Mouse (Mus musculus) embryonic facial prominence, embryonic 15.5 days (tissue): ENCODE data around the gene Eef1akmt3. TPM values are rescaled to one million over a fixed set of nuclear protein-coding genes. Genes with fewer than 3 reads are reported as not detected.
A peak's percentile ranks its signal among the peaks of the same experiment; 100 is the strongest.

Experiments used
- ATAC-seq: fragments of 200-750 bp; cut with Nextera tagmentation; 2 replicates; pipeline ENCODE4 v1.8.0; 2017; ENCODE audit warnings: low read depth, moderate TSS enrichment; ENCODE audit not compliant: insufficient number of reproducible peaks, low FRiP score, low TSS enrichment
- H3K27ac ChIP-seq: fragments of 300-500 bp; sonication (generic); replicated peaks from 2 replicates; pipeline ENCODE4 v1.5.1; 2015; ENCODE audit warnings: mild to moderate bottlenecking, inconsistent platforms
- H3K27me3 ChIP-seq: fragments of 300-500 bp; sonication (generic); 2 replicates; pipeline ENCODE4 v1.6.1; 2015; ENCODE audit warnings: inconsistent platforms
- H3K36me3 ChIP-seq: fragments of 300-500 bp; sonication (generic); 2 replicates; pipeline ENCODE4 v1.6.1; 2015; ENCODE audit warnings: mild to moderate bottlenecking, inconsistent platforms
- H3K4me1 ChIP-seq: fragments of 300-500 bp; sonication (generic); 2 replicates; pipeline ENCODE4 v1.6.1; 2015; ENCODE audit warnings: inconsistent platforms
- H3K4me2 ChIP-seq: fragments of 300-500 bp; sonication (generic); replicated peaks from 2 replicates; pipeline ENCODE4 v1.6.1; 2015; ENCODE audit warnings: mild to moderate bottlenecking, inconsistent platforms
- H3K4me3 ChIP-seq: fragments of 300-500 bp; sonication (generic); replicated peaks from 2 replicates; pipeline ENCODE4 v1.5.1; 2015; ENCODE audit warnings: mild to moderate bottlenecking, inconsistent platforms
- H3K9ac ChIP-seq: fragments of 300-500 bp; sonication (generic); 2 replicates; pipeline ENCODE4 v1.6.1; 2015; ENCODE audit warnings: inconsistent platforms
- H3K9me3 ChIP-seq: fragments of 300-500 bp; sonication (generic); replicated peaks from 2 replicates; pipeline ENCODE4 v1.6.1; 2016; ENCODE audit warnings: inconsistent platforms
- WGBS: fragments of 180-500 bp; shearing (Covaris S2); methylation state at CpG from one replicate; pipeline ENCODE4 v1.1.7; 2015; 5-methylcytosine and 5-hydroxymethylcytosine counted together
- polyA plus RNA-seq: library from polyadenylated mRNA; unstranded; fragments of >200 nt; fragmentation: Nextera tagmentation; extraction: Ambion mirVana; gene quantifications from 2 replicates; pipeline ENCODE4 v1.2.1, GENCODE M21; 2015

Gene Eef1akmt3
- 1.3 TPM in 2 replicates for polyA plus RNA-seq

GRCm38 (mm10) chr10:127041274-127041766, at the start of gene Eef1akmt3, which contains the start of gene Mettl1:
Eef1akmt3 (minus strand) TSS chr10:127041513.
Mettl1 (plus strand) TSS chr10:127041414.
- peak within 1 kb of the TSS; percentile 77 for H3K9ac ChIP-seq
- peak; percentile 76 for ATAC-seq
- H3K4me1 ChIP-seq: peaks cover 23% of the 10 kb centered on the region
- WGBS: under 1% methylated on average over 28 of the region's 28 CpGs
- H3K27ac ChIP-seq: peak within 1 kb of the TSS; percentile 90
- peak within 1 kb of the TSS; percentile 89 for H3K4me3 ChIP-seq
- H3K27me3 ChIP-seq: no peaks in the 10 kb centered on the region
- H3K4me2 ChIP-seq: peak within 1 kb of the TSS; percentile 97
- H3K36me3 ChIP-seq: peaks cover 14% of the 10 kb centered on the region
- no peaks in the 10 kb centered on the region for H3K9me3 ChIP-seq

GRCm38 (mm10) chr10:127090560-127091411, 49.5 kb upstream of the Eef1akmt3 start:
- peaks cover 64% of the 10 kb centered on the region for H3K27me3 ChIP-seq
- H3K4me3 ChIP-seq: peak overlapping the region; percentile 36
- H3K36me3 ChIP-seq: peaks cover 8% of the 10 kb centered on the region; the same call in 1 of the 2 replicates
- no peak for ATAC-seq
- H3K4me1 ChIP-seq: peaks cover 28% of the 10 kb centered on the region
- peak overlapping the region; percentile 62 for H3K4me2 ChIP-seq
- no peak overlapping the region for H3K27ac ChIP-seq
- 6% methylated on average over 57 of the region's 57 CpGs for WGBS
- no peak overlapping the region; the same call in 1 of the 2 replicates for H3K9ac ChIP-seq
- H3K9me3 ChIP-seq: no peaks in the 10 kb centered on the region

GRCm38 (mm10) chr10:127085633-127086032, 44.3 kb upstream of the Eef1akmt3 start:
- no peak overlapping the region for H3K9ac ChIP-seq
- H3K27ac ChIP-seq: no peak overlapping the region
- WGBS: 70% methylated on average over 6 of the region's 6 CpGs
- H3K36me3 ChIP-seq: no peaks in the 10 kb centered on the region
- H3K4me2 ChIP-seq: no peak overlapping the region
- ATAC-seq: no peak
- peaks cover 19% of the 10 kb centered on the region for H3K4me1 ChIP-seq
- peaks cover 84% of the 10 kb centered on the region for H3K27me3 ChIP-seq
- no peak overlapping the region for H3K4me3 ChIP-seq
- H3K9me3 ChIP-seq: no peaks in the 10 kb centered on the region

- Histone ChIP-seq H3K36me3 (no peaks in the 10 kb centered on the region), H3K9ac (no peak overlapping the region), H3K4me3 (no peak overlapping the region), H3K9me3 (no peaks in the 10 kb centered on the region), H3K4me2 (no peak overlapping the region), H3K27me3 (peaks cover 84% of the 10 kb centered on the region), H3K27ac (no peak overlapping the region), H3K4me1 (peaks cover 22% of the 10 kb centered on the region)
- no peak for ATAC-seq
- 77% methylated on average over 9 of the region's 9 CpGs for WGBS
Measured at GRCm38 (mm10) chr10:127085052-127085451, 43.7 kb upstream of the Eef1akmt3 start.

GRCm38 (mm10) chr10:127083915-127084306, 42.6 kb upstream of the Eef1akmt3 start:
- no peak for ATAC-seq
- peaks cover 84% of the 10 kb centered on the region for H3K27me3 ChIP-seq
- 31% methylated on average over 5 of the region's 5 CpGs for WGBS

GRCm38 (mm10) chr10:127083292-127083914, 42.1 kb upstream of the Eef1akmt3 start:
- Histone ChIP-seq H3K27ac (no peak overlapping the region), H3K27me3 (peaks cover 83% of the 10 kb centered on the region), H3K4me1 (peaks cover 37% of the 10 kb centered on the region), H3K9me3 (no peaks in the 10 kb centered on the region), H3K36me3 (no peaks in the 10 kb centered on the region), H3K4me2 (no peak overlapping the region), H3K4me3 (no peak overlapping the region), H3K9ac (no peak overlapping the region)
- ATAC-seq: no peak
- 30% methylated on average over 8 of the region's 8 CpGs for WGBS

More at GRCm38 (mm10) chr10:127083915-127084306, 42.6 kb upstream of the Eef1akmt3 start:
- Histone ChIP-seq H3K4me2 (no peak overlapping the region), H3K9me3 (no peaks in the 10 kb centered on the region), H3K4me3 (no peak overlapping the region), H3K9ac (no peak overlapping the region), H3K4me1 (peaks cover 34% of the 10 kb centered on the region), H3K27ac (no peak overlapping the region), H3K36me3 (no peaks in the 10 kb centered on the region)

GRCm38 (mm10) chr10:127081996-127082620, 40.8 kb upstream of the Eef1akmt3 start:
- H3K9ac ChIP-seq: no peak overlapping the region
- H3K27ac ChIP-seq: no peak overlapping the region
- peaks cover 45% of the 10 kb centered on the region for H3K4me1 ChIP-seq
- H3K4me3 ChIP-seq: no peak overlapping the region
- peaks cover 83% of the 10 kb centered on the region for H3K27me3 ChIP-seq
- no peaks in the 10 kb centered on the region for H3K36me3 ChIP-seq
- peak overlapping the region; percentile 47; the same call in 1 of the 2 replicates for H3K4me2 ChIP-seq
- no peaks in the 10 kb centered on the region for H3K9me3 ChIP-seq
- no peak for ATAC-seq
- 27% methylated on average over 8 of the region's 8 CpGs for WGBS

- no peak overlapping the region for H3K27ac ChIP-seq
- H3K36me3 ChIP-seq: no peaks in the 10 kb centered on the region
- H3K4me2 ChIP-seq: peak overlapping the region; percentile 47
- H3K9me3 ChIP-seq: no peaks in the 10 kb centered on the region
- ATAC-seq: no peak
- 3% methylated on average over 48 of the region's 48 CpGs for WGBS
- H3K27me3 ChIP-seq: peaks cover 86% of the 10 kb centered on the region
- H3K4me1 ChIP-seq: peaks cover 45% of the 10 kb centered on the region
- no peak overlapping the region for H3K9ac ChIP-seq
- peak overlapping the region; percentile 57 for H3K4me3 ChIP-seq
Measured at GRCm38 (mm10) chr10:127080901-127081780, 39.8 kb upstream of the Eef1akmt3 start.

- H3K4me3 ChIP-seq: peak overlapping the region; percentile 57
- H3K4me2 ChIP-seq: peak overlapping the region; percentile 93
- WGBS: 2% methylated on average over 70 of the region's 70 CpGs
- H3K9ac ChIP-seq: peak overlapping the region; percentile 24
- no peaks in the 10 kb centered on the region for H3K36me3 ChIP-seq
- ATAC-seq: no peak
- peaks cover 45% of the 10 kb centered on the region for H3K4me1 ChIP-seq
- H3K9me3 ChIP-seq: no peaks in the 10 kb centered on the region
- peaks cover 83% of the 10 kb centered on the region for H3K27me3 ChIP-seq
- H3K27ac ChIP-seq: no peak overlapping the region
Measured at GRCm38 (mm10) chr10:127079665-127080391, 38.5 kb upstream of the Eef1akmt3 start.
